Mouse (Mus musculus) fat pad, adult 2 months (tissue): ENCODE results near the gene Vps11.
"Not testable (repeated sequence)": the region's sequence is repeated elsewhere in the genome, so short reads cannot be mapped to it uniquely, and the experiment has no call there.

Source experiments
- DNase-seq: peaks from one replicate; pipeline ENCODE4 v3.0.0-alpha.2; 2011; ENCODE audit warnings: low read depth, low spot score; ENCODE audit errors: extremely low read depth

Vps11 gene

DNA sequence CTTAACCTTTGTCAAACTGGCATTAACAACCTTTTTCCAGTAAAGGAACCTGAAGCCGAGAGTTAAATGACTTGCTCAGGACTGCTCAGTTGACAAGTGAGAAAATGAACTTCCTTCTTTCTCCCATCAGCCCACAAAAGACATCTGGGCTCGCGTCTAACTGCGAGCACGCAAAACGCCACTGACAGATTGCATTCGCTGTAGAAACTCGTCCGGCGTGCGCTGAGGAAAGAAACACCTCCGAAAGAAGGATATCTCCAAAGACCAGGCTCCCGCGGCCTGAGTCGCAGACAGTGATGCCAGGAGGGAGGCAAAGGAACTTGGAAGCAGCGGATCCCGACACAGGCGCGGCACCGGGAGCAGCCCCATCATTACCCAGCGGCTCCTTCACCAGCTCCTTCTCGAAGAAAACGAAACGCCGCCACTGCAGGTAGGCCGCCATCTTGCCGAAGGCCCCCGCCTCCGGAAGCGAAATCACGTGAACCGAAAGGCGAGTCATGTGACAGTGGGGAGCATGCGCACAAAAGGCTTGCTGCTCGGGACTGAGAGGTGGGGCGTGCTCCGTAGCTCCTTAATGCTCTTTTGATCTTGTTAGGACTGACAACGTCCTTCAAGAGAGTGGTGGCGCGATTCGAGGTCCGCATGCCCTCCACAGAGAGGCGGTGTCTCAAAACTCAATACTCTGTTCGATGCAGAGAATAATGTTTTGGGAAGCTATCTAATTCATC lies at the start of gene Vps11:
Gene Vps11 (minus strand): TSS at position 481 of the 728 bp plus-strand sequence.
- peak; percentile 54 for DNase-seq

DNA sequence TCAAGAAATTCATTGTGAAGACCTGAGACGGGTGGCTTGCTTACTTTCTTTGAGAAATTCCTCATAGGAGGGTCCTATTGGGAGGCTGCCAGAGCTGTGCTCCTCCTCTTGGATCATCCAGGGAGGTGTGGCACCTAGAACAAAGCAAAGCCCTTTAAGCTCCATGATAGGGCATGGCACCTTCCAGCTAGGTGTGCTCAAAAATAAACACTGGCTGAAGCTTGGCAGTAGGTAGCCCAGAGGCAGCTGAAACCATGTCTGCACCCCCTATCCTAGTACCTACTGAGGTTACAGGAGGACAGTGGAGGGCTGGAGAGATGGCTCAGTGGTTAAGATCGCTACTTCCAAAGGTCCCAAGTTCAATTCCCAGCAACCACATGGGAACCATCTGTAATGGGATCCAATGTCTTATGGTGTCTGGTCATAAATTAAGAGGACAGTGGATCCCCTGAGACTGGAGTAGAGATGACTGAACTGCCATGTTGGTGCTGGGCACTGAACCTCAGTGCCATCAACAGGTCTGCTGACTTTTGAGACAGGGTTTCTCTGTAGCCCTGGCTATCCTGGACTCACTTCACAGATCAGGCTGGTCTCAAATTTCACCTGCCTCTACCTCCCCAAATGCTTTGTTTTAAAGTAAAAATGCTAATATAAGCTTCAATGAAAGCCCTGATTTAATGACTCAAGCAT lies 49.3 kb upstream of the Vps11 start:
- DNase-seq: no peak

DNA sequence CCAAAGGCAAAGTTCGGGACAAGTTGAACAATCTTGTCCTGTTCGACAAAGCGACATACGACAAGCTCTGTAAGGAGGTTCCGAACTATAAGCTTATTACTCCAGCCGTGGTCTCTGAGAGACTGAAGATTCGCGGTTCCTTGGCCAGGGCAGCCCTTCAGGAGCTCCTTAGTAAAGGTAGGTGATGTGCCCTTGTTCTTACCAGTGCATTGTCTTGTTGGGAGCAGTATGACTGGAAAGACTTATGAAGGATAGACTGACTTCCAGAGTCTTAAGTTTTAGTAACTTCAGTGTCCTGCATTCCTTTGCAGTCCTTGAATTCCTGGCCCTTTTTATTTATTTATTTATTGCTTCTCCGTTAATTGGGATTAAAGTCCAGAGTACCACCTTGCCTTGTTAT lies 47.2 kb upstream of the Vps11 start:
- DNase-seq: not testable (repeated sequence)

DNA sequence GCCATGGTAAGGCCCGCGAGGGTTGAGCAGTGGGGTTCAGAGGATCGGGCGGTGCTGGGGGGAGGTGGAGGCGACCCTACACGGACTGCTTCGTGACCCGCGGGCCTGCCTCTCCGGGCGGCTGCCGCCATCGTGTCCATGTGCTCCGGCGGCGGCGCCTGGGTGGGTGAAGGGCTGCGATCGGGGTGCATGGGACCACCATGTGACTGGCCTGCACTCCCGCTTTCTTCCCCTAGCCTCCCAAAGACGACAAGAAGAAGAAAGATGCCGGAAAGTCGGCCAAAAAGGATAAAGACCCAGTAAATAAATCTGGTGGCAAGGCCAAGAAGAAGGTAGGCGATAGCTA lies 46.3 kb upstream of the Vps11 start:
- no peak for DNase-seq

DNA sequence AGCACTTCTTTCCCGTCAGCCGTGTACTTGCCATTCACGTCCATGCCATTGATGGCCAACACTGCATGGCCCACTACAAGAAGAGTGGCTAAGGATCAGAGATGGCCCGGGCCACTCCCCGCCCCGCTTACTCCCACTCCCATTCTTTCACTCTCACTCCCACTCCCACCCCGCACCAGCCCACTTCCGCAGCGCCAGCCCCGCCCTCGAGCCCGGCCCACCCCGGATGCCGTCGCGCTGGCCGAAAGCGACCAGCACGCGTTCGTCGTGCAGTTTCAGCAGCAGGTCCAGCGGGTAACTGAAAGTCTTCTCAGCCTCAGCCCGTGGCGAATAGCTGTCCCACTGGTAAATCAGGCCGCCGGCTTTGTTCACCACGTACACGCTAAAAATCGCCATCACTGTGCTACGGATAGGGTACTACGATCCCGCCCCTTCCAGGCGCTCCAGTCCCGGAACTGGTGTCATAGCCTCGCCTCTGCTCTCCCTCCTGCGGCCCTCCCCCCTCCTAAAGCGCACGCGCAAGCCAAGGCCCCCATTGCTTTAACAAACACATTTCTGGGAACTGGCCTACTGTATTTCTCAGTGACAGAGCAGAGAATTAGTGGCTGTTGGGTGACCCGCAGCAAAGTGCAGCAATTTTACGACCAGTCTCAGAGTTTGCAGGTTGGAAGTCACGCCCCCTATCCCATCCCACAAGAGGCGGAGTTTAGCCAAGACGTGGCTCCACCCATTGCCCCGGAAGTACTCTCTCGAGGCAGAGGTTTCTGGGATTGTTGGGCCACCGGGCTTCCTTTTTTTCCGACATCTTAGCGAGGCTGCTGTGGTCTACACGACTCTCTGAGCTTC lies 45.7 kb upstream of the Vps11 start, which contains the start of the genes Rps25 and Trappc4:
Gene Rps25 (plus strand): TSS at position 234 of the 846 bp plus-strand sequence.
Gene Trappc4 (minus strand): TSS at position 695 of the 846 bp plus-strand sequence.
- DNase-seq: peak; percentile 68

DNA sequence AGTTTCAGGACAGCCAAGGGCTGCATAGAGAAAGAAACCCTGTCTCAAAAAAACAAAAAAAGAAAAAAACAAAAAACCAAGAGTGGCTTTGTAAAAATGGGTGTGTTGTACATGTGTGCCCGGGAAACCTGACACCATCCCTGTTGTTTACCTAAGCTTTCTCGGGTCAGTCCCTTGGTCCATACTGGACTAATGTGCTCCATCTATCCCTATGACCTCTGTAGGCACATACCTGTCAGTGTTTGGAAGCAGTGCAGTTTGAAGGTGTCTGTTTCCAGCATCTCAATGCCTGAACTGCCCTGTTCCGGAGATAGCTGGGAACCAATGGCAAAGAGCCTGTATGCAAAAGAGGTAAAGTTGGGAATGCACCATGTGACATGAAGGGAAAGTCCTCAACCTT lies 43.5 kb upstream of the Vps11 start:
- no peak for DNase-seq

DNA sequence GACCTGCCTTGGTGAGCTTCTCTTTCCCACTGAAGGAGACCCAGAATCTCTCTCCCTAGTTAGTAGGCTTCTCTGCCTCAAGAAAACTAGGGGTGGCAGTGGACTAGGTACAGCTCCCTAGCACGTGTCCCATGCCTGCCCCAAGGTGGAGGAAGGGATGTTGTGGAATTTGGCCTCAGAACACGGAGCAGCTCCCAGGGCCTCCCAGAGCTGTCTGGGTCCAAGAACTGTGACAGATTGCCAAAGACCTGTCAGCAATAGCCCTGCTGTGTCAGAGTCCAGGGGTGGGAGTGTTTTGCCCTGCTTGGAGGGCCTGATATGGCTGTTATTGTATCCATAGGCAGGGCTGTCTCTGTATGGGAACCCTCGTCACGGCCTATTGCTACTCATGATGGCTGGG lies 39.6 kb upstream of the Vps11 start:
- no peak for DNase-seq

DNA sequence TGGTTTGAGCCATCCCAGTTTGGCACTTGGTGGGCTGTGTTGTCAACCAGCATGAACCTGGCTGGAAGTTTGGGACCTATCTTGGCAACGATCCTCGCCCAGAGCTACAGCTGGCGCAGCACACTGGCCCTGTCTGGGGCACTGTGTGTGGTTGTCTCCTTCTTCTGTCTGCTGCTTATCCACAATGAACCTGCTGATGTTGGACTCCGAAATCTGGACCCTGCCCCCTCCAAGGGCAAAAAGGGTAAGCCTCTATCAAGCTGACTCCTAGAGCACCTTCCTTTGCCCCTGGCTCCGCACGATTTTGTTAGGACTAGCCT lies 38.3 kb upstream of the Vps11 start:
- DNase-seq: no peak

DNA sequence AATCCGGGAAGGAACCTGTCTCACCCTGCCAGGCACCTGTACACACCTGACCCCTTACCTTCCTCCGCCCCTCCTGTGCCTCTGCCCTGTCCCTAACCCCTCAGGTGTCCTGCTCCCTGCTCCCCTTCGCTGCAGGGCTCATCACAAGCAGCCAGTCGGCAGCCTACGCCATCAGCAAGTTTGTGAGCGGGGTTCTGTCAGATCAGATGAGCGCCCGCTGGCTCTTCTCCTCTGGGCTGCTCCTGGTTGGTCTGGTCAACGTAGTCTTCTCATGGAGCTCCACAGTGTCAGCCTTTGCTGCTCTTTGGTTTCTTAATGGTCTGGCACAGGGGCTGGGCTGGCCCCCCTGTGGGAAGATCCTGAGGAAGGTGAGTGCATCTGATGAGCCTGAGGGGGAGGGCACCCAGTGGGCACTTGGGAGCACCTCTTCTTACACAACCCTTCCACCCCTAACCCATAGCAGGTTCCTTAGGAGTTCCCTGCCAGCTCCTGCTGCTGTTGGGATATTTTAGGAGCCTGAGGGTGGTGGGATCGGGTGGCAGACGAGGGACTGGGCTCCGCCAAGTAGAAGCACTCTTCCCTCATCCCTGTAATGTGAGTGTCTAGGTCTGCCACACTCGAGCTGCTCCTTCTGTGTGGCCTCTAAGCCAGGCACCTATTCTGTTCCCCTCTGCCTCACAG lies 37.8 kb upstream of the Vps11 start:
- DNase-seq: no peak

DNA sequence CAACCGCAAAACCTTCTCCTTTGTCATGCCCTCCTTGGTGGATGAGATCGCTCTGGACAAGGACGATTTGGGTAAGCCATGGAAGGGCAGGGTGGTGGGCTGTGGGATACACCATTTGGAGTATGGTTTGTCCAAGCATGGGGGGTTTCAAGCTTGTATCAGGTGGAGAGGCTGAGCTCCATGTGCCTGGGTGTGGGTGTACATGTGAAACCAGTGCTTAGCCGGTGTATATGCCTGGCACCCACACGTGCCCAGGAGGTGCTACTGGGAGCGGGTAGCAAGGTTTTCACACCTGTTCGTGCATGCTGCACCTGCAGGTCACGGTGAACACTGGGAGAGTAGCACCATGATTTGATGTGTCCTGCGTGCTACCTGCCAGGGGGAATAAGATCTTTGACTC lies 37.1 kb upstream of the Vps11 start:
- no peak for DNase-seq

DNA sequence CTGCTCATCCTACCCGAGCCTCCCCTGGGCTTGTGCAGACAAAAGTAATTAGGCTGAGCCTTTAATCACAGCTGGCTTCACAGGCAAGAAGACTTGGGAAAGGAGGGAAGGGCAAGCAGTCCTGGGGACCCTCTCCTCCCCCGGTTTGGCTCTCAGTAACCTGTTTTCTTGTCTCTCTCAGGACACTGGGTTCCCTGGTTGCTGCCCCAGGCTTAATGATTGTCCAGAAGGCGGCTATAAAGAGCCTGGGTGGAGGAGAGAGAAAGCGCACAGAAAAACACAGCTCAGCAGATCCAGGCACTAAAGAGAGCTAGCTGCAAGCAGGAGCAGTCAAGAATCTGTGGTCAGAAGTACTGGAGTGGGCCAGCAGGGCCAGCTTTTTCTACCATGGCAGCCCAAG lies 36.6 kb upstream of the Vps11 start:
- DNase-seq: no peak

DNA sequence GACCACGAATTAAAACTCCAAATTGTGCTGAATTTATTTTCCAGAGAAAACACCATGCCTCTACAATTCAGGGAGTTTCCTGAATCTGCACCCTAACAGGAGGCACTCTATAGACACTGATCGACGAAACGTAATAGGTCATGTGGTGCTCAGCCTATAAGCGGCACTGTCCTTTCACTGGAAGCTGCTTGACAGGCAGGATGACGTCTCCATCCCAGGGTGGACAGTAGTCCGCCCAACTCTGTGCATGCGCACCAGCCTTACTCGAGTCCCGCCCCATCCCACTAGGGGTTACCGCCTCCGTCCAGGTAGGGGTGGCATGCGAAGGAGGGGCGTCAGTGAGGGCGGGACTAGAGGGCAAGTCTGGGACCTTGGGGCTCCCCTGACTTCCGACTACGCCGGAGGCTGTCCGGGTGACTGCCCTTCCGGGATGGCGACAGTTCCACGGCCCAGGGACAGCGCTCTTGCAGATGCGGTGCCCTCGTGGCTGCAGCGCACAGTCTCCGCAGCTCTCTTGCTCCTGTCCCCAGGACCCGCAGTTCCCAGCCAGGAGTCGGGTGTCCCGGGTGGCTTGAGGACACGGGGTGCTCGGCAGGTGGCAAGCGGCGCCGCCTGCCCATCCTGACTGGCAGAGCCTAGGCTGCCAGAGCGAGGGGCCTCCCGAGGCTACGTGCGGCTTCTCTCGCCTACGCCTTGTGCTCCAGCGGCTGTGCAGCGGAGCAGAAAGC lies 35.4 kb upstream of the Vps11 start, which contains the start of gene Slc37a4:
Gene Slc37a4 (plus strand): TSS at position 169 of the 728 bp plus-strand sequence.
- peak; percentile 86 for DNase-seq

DNA sequence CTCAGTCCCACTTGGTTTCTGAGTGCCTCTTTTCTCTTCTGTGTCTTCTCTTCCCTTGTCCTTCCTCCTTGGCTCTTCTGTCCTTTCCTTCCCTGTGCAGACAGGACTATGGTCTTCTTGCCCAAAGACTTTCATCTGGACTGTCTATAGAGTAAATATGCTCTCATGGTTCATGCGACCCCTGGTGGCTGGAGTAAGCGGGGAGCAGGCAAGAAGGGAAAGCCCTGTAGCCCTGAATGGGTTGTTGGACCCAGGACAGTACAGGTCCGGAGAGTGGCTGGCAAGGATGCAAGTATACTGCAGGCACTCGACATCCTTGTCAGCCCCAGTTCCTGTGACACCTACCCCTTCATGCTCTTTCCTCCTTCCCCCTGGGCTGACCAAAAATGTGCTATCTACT lies 30.0 kb upstream of the Vps11 start:
- DNase-seq: no peak

DNA sequence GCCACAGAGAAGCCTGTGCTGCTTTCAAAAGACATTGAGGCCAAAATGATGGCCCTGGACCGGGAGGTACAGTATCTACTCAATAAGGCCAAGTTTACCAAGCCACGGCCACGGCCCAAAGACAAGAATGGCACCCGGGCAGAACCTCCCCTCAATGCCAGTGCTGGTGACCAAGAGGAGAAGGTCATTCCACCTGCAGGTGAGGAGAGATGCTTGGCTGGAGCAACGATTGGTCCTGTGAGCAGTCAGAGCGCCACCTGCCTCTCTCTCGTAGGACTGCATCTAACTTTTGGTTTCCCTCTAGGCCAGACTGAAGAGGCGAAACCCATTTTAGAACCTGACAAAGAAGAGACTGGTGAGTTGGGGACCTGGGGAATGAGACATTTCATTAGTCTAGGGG lies 27.8 kb upstream of the Vps11 start:
- no peak for DNase-seq

DNA sequence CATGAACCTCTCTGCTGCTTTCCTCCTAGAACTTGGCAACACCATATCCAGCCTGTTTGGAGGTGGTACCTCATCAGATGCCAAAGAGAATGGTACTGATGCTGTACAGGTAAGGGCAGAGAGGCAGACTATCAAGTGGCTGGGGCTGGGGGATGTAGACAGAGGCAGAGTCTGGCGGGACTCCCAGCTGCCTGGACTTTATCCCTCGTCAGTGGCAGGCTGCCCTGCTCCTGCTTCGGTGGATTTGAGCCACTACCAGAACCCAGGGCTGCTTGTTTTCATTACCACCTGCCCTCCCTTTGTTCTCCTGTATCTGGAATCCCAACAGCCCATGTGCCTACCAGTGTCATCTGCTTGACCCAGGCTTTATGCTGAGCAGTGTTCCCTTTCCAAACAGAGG lies 25.8 kb upstream of the Vps11 start:
- DNase-seq: no peak

DNA sequence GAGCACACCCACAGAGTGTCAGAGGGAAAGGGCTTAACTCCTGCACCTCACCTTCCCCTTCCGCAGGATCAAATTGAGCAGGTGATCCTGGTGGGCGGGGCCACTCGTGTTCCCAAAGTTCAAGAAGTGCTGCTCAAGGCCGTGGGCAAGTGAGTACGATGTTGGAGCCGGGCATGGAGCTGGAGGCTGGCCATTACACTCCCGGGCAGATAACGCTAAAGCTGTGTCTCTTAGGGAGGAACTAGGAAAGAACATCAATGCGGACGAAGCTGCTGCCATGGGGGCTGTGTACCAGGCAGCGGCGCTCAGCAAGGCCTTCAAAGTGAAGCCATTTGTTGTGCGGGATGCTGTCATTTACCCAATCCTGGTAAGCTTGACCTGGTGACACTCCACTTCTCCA lies 23.1 kb upstream of the Vps11 start:
- DNase-seq: no peak

DNA sequence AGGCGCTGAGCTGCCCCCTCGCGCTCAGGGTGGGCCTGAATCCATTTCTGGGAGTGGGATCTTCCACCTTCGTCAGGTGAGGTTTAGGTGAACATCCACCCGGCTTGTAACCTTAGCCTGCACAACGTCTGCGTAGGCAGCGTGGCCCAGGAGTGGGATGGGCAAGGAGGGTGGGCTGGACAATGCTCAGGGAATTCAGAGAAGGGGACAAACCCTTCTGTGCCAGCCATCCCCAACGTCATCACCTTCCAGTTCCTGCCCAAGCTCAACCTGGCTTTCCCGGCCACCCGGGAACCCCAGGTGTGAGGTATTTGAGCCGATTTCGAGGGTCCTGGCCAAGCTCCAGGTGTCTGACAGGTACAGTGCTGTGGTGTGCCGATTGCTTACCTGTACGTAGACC lies 18.4 kb upstream of the Vps11 start:
- no peak for DNase-seq

DNA sequence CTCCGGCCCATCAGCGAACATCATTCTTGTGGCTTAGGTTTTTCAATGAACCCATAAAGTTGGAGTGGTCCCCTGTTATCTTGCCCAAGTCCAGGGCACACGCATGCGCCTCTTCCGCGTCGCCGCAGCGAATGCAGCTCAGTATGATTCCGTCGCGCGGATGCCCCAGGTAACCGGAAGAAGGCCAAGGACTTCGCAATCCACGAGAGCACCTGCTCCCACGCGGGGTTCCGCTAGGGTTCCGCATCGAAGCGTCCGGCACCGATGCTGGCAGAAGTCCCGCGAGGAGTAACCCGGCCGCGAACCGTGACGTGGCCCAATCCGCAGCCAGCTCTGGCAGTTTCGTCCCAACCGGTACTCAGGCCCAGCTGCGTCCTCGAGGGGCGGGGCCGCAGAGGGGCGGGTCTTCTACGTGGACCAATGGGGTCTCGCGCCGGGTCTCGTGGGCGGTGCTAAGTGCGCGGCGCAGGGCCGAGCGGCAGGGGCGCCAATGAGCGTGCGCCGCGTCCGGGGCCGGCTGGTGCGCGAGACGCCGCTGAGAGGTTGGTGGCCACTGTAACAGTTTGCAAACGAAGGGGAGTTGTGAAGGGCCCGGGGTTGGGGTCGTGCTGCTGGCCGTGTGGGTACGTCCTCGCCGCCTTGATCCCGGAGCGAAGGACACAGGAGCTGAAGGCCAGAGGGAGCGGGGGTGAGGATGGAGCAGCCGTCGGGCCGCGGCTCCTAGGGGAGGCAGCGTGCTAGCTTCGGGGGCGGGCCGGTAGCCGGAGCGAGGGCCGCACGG lies 17.8 kb upstream of the Vps11 start, which contains the start of gene Hyou1:
Gene Hyou1 (plus strand): TSS at position 437 of the 781 bp plus-strand sequence.
- peak; percentile 66 for DNase-seq

DNA sequence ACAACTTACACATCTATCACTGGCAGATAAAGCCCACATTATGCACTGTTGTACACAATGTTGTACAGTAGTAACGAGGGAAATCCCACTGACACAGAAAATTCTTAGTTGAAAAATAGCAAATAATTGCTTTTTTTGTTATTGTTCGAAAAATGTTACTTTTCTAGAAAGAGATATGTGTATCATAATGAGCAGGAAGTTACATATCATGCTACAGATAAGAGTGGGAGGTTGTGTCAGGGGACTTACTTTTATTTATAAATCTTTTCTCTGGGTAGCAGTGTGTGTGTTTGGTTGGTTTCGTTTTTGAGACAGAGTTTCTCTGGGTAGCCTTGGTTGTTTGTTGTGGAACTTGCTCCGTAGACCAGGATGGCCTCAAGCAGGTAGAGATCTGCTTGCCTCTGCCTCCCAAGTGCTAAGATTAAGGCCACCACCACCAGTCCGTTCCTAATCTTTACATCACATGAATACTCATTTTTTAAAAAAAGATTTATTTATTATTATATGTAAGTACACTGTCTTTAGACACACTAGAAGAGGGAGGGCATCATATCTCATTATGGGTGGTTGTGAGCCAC lies 16.8 kb upstream of the Vps11 start:
- no peak for DNase-seq
